Mouse (Mus musculus) CD8-positive naive resting alpha-beta T cell, adult 2 months (primary cell): ENCODE measurements around the gene Cabp2.
"Not testable (repeated sequence)": the region's sequence is repeated elsewhere in the genome, so short reads cannot be mapped to it uniquely, and the experiment has no call there.

Experiments
- DNase-seq, 2 experiments: peaks; one replicate each; pipeline ENCODE4 v3.0.0; 2022; ENCODE audit warnings: low read depth in 2 of 2, low spot score in 2 of 2

Gene Cabp2

DNA sequence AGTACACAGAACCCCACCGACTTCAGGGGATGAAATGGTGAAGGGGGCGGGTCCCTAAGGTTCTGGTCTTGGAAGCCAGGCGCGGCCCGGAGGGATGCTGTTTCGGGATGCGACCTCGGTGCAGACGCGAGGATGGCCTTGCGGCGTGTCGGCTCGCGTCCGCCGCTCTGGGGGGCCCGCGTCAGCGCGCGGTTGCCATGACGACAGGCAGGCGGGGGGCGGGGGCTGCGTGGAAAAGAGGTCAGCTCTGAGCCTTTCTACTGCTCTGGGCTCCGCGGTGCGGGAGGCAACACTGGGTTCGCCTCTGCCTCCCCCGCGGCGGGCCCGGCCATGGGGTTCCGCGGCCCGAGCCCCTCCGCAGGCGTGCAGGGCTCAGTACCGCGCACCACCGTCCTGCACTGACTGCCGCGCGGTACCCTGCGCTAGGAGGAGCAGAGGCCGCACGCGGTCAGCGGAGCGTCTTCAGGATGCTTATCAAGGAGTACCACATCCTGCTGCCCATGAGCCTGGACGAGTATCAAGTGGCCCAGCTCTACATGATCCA, 19.4 kb downstream of the Cabp2 start:
- DNase-seq, result peak in 1 of 2 experiments; percentile 44

DNA sequence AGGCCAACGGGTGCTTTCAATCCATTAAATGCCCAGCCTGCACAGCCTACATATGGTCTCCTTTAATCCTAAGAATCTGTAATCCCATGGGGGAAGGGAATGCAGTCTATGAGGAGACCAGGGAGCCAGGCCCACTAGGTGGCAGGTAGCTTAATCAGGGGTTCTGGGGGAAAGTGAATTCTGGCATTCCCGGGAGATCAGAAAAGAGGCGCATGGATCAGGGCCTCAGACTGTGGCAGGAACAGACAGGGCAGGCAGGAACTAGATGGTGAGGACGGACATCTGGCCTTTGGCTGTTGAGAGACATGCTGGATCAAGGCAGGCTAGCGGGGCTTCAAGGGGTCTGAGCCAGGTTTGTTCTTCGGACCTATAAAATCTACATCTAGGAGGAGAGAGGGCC, 20.1 kb downstream of the Cabp2 start:
- DNase-seq, result no peak

DNA sequence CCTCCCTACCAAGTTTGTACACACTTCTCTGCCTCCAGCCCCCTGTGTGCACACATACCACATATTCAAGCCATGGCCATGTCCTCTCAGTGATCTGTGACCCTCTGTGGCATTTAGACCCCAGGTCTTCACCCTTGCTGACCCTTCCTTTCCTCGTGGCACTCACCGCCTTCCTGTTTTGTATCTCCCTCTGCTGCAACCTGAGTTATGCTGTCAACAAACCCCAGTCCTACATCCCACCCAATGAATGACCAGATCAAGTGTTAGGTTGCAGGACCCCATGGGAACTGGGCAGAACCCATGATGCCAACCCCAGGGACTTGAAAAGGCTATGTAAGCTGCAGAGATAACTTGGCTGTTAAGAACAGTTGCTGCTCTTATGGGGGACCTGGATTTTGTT, 20.7 kb downstream of the Cabp2 start:
- DNase-seq, result no peak

GRCm38 (mm10) chr19:4102626-4103025, 21.2 kb downstream of the Cabp2 start:
- no peak for DNase-seq

GRCm38 (mm10) chr19:4103294-4103693, 21.9 kb downstream of the Cabp2 start:
- DNase-seq, result no peak

GRCm38 (mm10) chr19:4103792-4104191, 22.4 kb downstream of the Cabp2 start:
- DNase-seq, result no peak

- DNase-seq, result no peak
Observed at GRCm38 (mm10) chr19:4104675-4105194, 23.4 kb downstream of the Cabp2 start.

GRCm38 (mm10) chr19:4106654-4107053, 25.3 kb downstream of the Cabp2 start:
- DNase-seq, result no peak

GRCm38 (mm10) chr19:4108535-4108934, 27.2 kb downstream of the Cabp2 start:
- DNase-seq, result no peak

DNA sequence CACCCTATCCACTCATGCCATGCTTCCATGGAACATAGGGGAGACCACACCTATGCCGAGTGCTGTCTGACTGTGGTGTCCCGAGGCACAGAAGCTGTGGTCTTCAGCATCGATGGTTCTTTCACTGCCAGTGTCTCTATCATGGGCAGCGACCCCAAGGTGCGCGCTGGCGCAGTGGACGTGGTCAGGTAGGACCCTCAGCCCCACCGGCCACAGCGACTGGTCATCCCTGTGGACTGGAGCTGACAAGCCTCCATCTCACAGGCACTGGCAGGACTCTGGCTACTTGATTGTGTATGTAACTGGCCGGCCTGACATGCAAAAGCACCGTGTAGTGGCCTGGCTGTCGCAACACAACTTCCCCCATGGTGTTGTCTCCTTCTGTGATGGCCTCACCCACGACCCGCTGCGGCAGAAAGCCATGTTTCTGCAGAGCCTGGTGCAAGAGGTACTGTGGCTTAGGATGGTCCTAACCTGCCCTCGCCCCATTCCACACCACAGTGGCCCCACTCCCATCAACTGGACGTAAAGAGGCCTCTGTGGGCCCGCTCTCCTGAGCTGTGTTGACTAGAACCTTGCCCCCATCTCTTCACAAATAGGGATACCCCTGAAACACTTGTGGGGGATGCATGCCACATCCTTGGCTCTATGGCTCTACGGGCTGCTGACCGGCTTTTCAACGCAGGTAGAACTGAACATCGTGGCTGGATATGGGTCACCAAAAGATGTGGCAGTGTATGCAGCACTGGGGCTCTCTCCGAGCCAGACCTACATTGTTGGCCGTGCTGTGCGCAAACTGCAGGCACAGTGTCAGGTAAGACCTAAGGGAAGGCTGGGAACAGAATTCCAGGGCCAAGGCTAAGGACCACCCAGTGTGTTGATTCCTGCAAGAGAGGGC, 30.9 kb downstream of the Cabp2 start:
- no peak for DNase-seq

DNA sequence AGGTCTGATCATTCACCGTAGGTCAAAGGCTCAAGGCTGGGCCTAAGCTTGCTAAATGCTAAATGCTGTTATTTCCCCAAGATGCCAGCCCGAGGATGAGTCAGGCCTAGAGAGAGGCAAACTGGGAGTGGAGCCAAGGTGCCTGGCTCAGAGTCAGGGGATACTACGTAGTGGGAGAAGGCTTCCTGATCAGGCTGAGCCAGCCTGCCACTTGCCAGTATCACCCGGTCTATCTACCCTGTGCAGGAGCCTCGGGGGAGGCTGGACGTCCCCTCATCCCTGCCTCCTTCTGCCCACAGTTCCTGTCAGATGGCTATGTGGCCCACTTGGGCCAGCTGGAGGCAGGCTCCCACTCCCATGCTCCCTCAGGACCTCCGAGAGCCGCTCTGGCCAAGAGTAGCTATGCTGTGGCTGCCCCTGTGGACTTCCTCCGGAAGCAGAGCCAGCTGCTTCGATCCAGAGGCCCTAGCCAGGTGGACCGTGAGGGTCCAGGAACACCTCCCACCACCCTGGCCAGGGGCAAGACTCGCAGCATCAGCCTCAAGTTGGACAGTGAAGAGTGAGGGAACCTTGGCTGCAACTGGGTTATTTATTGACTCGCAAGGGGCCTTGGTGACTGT, 31.9 kb downstream of the Cabp2 start:
- DNase-seq, result no peak

DNA sequence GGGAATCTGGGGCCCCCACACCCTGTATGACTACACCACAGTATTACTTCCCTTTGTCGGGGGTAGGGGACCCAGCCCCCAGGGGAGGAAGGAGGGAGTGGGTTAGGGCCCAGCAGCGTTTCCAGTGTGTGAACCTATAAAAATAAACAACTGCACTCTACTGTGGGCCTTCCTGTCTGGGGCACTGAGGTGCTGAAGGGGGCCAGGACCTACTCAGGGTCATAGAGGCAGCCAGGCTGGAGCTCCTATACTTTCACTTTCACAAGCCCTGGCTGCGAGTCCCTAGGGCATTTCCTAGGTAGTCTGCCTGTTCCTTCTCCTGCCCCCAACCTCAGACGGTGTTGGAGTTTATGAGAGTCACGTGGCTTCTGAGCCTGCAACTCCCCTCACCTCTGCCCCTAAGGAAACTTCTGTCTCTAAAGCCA, 32.4 kb downstream of the Cabp2 start:
- DNase-seq, result peak; percentile 57 to 60

DNA sequence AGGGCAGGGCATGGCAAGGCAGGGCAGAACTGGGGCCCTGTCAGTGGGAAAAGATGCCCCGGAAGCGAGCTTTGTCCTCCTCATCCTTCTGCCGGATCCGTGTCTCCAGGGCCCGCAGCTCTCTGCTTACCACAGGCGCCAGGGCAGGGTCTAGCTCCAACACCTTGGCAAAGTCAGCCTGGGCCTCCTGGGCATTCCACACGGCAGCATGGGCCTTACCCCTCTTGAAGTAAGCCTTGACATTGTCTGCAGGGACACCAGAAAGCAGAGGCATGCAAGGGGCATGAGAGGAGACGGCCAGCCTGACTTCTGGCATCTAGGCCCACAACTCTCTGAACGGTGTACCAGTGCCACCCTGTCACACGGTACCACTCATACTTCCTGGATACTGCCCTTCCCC, 33.2 kb downstream of the Cabp2 start:
- DNase-seq, result no peak

GRCm38 (mm10) chr19:4115144-4115543, 33.8 kb downstream of the Cabp2 start:
- no peak for DNase-seq

- DNase-seq, result no peak
Observed at GRCm38 (mm10) chr19:4115816-4116215, 34.4 kb downstream of the Cabp2 start.

GRCm38 (mm10) chr19:4117006-4117405, 35.6 kb downstream of the Cabp2 start:
- no peak for DNase-seq

GRCm38 (mm10) chr19:4118350-4118749, 37.0 kb downstream of the Cabp2 start:
- DNase-seq, result no peak

- DNase-seq, result peak; percentile 68 to 72
Observed at GRCm38 (mm10) chr19:4119716-4120487, 38.5 kb downstream of the Cabp2 start.

DNA sequence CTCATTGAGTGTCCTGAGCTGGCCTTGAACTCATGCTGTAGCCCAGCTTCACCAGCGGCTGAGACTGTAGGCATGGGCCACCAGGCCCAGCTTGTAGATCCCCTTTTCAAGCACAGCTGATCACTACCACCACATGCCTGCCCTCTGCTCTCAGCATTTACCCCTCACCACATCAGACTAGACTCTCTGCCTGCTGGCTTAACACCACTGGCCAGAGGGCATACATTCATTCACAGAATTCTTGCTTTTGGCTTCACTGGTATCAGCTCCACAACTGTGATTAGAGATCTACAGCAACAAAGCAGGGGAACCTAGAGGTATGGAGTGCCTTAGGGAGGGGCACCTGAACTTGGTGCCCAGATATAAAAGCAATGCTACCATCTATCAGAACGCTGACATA, 39.1 kb downstream of the Cabp2 start:
- DNase-seq, result no peak

DNA sequence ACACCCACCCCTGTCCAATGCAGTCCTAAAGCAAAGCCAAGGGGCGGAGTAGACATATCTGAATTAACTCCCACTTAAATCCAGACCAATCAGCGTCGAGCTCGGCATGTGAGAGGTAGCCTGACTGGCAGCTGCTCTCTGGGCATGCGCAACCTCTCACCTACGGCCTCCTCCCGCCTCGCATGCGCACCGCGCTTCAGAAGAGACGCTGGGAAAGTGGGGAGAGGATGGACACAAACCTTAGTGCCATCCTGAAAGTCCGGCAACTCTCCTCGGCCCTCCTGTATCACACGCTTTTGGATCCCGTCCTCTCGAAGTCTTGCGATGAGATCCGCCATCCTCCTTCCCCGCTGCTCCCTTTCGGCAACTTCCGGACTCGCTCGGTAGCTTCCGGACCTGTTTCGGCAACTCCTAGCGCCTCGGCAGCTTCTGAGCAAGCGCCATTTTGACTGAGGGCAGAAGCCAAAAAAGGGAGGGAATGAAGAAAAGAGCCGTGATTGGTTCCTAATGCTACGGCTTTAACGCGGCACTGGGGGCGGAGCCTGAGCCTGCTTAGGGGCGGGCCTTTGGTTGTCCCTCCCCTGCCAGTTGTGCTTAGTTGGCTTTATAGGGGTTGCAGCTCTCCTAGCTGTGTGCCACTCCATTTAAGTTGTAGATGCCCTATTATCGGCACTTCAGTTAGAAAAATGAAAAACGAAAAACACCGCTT, 39.9 kb downstream of the Cabp2 start:
- peak; percentile 96 to 99 for DNase-seq

GRCm38 (mm10) chr19:4121896-4122295, 40.5 kb downstream of the Cabp2 start:
- DNase-seq, result not testable (repeated sequence)
